Mouse (Mus musculus) spleen, adult 2 months (tissue): ENCODE results near the gene Ift81.

Experiments used
- CTCF ChIP-seq: fragments of 200-500 bp; IDR thresholded peaks from 2 replicates; pipeline ENCODE4 v1.5.1; 2011; ENCODE audit warnings: mild to moderate bottlenecking, inconsistent platforms; ENCODE audit not compliant: insufficient read depth, insufficient read length, insufficient replicate concordance; ENCODE audit errors: extremely low read depth
- POLR2A ChIP-seq: fragments of 200-500 bp; IDR thresholded peaks from 2 replicates; pipeline ENCODE4 v1.6.1; 2011; ENCODE audit warnings: low read depth, low read length, inconsistent platforms

DNA sequence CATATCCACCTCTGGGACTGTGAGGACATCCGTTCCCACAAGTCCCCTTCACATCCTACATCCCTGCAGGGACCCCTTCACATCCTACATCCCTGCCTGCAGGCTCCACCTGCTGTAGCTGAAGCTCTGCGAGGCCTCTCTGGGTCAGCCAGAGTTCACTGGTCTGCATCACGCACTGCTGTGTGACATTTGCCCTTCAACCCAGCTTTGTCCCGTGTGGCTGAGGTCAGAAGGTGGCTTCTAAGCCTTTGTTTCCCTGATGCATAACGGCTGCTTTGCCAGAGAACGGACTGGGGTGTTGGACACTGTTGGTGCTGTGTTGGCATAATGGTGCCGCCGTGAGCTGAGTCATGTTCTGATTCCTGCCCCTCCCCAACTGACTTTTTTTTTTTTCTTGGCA, 96.1 kb downstream of the Ift81 start:
- TF ChIP-seq POLR2A = no peak
- TF ChIP-seq CTCF = no peak
